Mouse (Mus musculus) thymus, adult 2 months (tissue): ENCODE measurements around the gene Pigq. TPM values are rescaled to one million over a fixed set of nuclear protein-coding genes. Genes with fewer than 3 reads are reported as not detected.

Source experiments
- DNase-seq: peaks from one replicate; pipeline ENCODE4 v3.0.0; 2021
- H3K27ac ChIP-seq: fragments of 200-500 bp; 2 replicates; pipeline ENCODE4 v1.5.1; 2012; ENCODE audit warnings: low read length, control low read depth; ENCODE audit not compliant: control insufficient read depth, insufficient read depth
- H3K27me3 ChIP-seq: fragments of 200-500 bp; 2 replicates; pipeline ENCODE4 v1.6.1; 2012; ENCODE audit warnings: mild to moderate bottlenecking, low read length, moderate library complexity, mixed read lengths; ENCODE audit not compliant: control insufficient read depth, insufficient read depth
- H3K36me3 ChIP-seq: fragments of 200-500 bp; 2 replicates; pipeline ENCODE4 v1.6.1; 2012; ENCODE audit warnings: mild to moderate bottlenecking, low read length, moderate library complexity; ENCODE audit not compliant: control insufficient read depth, insufficient read depth
- H3K4me1 ChIP-seq: fragments of 200-500 bp; replicated peaks from 2 replicates; pipeline ENCODE4 v1.6.1; 2012; ENCODE audit warnings: low read length; ENCODE audit not compliant: control insufficient read depth, insufficient read depth
- H3K4me3 ChIP-seq: fragments of 200-500 bp; 2 replicates; pipeline ENCODE4 v1.5.1; 2012; ENCODE audit warnings: mild to moderate bottlenecking, low read length, control low read depth, moderate library complexity; ENCODE audit not compliant: control insufficient read depth, insufficient read depth
- CTCF ChIP-seq: fragments of 200-500 bp; IDR thresholded peaks from 2 replicates; pipeline ENCODE4 v1.5.1; 2012; ENCODE audit warnings: mild to moderate bottlenecking, control low read depth, low read length, moderate library complexity, borderline replicate concordance; ENCODE audit not compliant: control insufficient read depth, poor library complexity, insufficient read depth; ENCODE audit errors: extremely low read depth
- POLR2A ChIP-seq: fragments of 200-500 bp; IDR thresholded peaks from 2 replicates; pipeline ENCODE4 v1.6.1; 2012; ENCODE audit warnings: mild to moderate bottlenecking, low read length, control low read depth, moderate library complexity; ENCODE audit not compliant: control insufficient read depth, poor library complexity, insufficient read depth; ENCODE audit errors: extremely low read depth
- WGBS: fragments of 180-500 bp; shearing (Covaris S2); methylation state at CpG from one replicate; pipeline ENCODE4 v1.1.7; 2018; 5-methylcytosine and 5-hydroxymethylcytosine counted together
- polyA plus RNA-seq: library from polyadenylated mRNA; depleted of rRNA; stranded (reverse); fragments of >200 nt; gene quantifications from 2 replicates; pipeline ENCODE4 v1.2.3, GENCODE M21; 2012

Gene Pigq
- polyA plus RNA-seq, 1 experiment: 133 TPM

GRCm38 (mm10) chr17:25880913-25881641, 63.7 kb downstream of the Pigq start:
- no peak overlapping the region for H3K4me3 ChIP-seq
- 75% methylated on average over 5 of the region's 5 CpGs for WGBS
- DNase-seq: no peak

GRCm38 (mm10) chr17:25880196-25880910, 64.4 kb downstream of the Pigq start, which contains the start of gene Wfikkn1:
Gene Wfikkn1, minus strand, starts transcription at chr17:25880858.
- H3K27me3 ChIP-seq: no peaks in the 10 kb centered on the region
- H3K4me1 ChIP-seq: peaks cover 9% of the 10 kb centered on the region
- H3K27ac ChIP-seq: no peak within 1 kb of the TSS
- peaks cover 3% of the 10 kb centered on the region; the same call in 1 of the 2 replicates for H3K36me3 ChIP-seq
- WGBS: 85% methylated on average over 5 of the region's 5 CpGs
- no peak within 1 kb of the TSS for H3K4me3 ChIP-seq
- no peak for DNase-seq
- TF ChIP-seq POLR2A (no peak), CTCF (no peak)

More at GRCm38 (mm10) chr17:25880913-25881641, 63.7 kb downstream of the Pigq start:
- H3K27ac ChIP-seq: no peak overlapping the region
- H3K4me1 ChIP-seq: peaks cover 5% of the 10 kb centered on the region
- H3K36me3 ChIP-seq: peaks cover 3% of the 10 kb centered on the region; the same call in 1 of the 2 replicates
- TF ChIP-seq POLR2A: no peak
- TF ChIP-seq CTCF: no peak
- H3K27me3 ChIP-seq: no peaks in the 10 kb centered on the region

- 96% methylated on average over 8 of the region's 8 CpGs for WGBS
- TF ChIP-seq POLR2A (no peak), CTCF (no peak)
- Histone ChIP-seq H3K4me3 (no peak overlapping the region), H3K4me1 (peaks cover 9% of the 10 kb centered on the region), H3K36me3 (peaks cover 3% of the 10 kb centered on the region; the same call in 1 of the 2 replicates), H3K27ac (no peak overlapping the region), H3K27me3 (no peaks in the 10 kb centered on the region)
- DNase-seq: no peak
Measured at GRCm38 (mm10) chr17:25879750-25880149, 65.0 kb downstream of the Pigq start.

DNA sequence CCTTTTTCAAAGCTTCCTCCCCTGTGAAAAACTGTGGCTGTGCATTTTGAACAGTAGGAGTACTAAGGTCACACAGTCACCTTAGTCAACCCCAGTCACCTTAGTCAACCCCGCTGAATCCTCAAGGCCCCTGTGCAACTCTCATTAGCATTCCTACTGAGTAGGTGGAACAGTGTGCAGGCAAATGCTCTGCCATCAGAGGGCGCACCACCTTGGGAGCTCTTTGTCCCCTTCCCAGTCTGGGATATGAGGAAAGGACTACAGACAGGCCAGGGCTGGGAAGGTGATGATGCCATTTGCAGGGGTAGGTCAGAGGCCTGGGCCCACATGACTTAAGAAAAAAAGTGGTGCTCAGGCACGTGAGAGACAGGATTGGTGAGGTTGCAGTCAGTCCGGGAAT, 65.5 kb downstream of the Pigq start:
- H3K4me1 ChIP-seq: peaks cover 13% of the 10 kb centered on the region
- TF ChIP-seq CTCF (peak; percentile 36; the same call in 1 of the 2 replicates), POLR2A (no peak)
- 91% methylated on average over 4 of the region's 4 CpGs for WGBS
- no peak for DNase-seq
- H3K27ac ChIP-seq: no peak overlapping the region
- H3K4me3 ChIP-seq: no peak overlapping the region
- H3K36me3 ChIP-seq: peaks cover 1% of the 10 kb centered on the region; the same call in 1 of the 2 replicates
- H3K27me3 ChIP-seq: no peaks in the 10 kb centered on the region

GRCm38 (mm10) chr17:25878611-25879180, 66.0 kb downstream of the Pigq start:
- TF ChIP-seq POLR2A (no peak), CTCF (no peak)
- Histone ChIP-seq H3K4me3 (no peak overlapping the region), H3K4me1 (peaks cover 17% of the 10 kb centered on the region), H3K36me3 (no peaks in the 10 kb centered on the region; the same call in 1 of the 2 replicates), H3K27me3 (no peaks in the 10 kb centered on the region), H3K27ac (no peak overlapping the region)
- WGBS: 96% methylated on average over 19 of the region's 19 CpGs
- no peak for DNase-seq
